In genomic region chr4:82443441-82443840, GRCm38 (mm10) we compare ENCODE assay signal across 24 mouse cellular contexts.
DNase-seq lines count a peak whose midpoint lies in the region; ATAC-seq and TF ChIP-seq lines count a peak whose summit lies in the region.
"Had no signal": no experiment of that assay in that cellular context is flagged by ENCODE, and none has a peak within 500 bp of the region (broad histone marks: within the 10 kb centered on the region; RNA-seq: fewer than 3 reads in every experiment).

No protein-coding gene starts in this region.

- H3K27me3 ChIP-seq in heart, embryonic 15.5 days = no peaks in the 10 kb centered on the region
- H3K27me3 ChIP-seq in heart, embryonic 11.5 days (ENCODE audit: control insufficient read depth, insufficient read depth, low read length) = no peaks in the 10 kb centered on the region
- H3K27me3 ChIP-seq in stomach, embryonic 15.5 days (replicated peaks) = no peaks in the 10 kb centered on the region
- no peaks in the 10 kb centered on the region for H3K27me3 ChIP-seq in stomach, postnatal 0 days (ENCODE audit: control insufficient read depth, insufficient read depth, low read length)
- H3K27me3 ChIP-seq: CH12.LX; heart, embryonic 12.5 days; hindbrain, embryonic 15.5 days; intestine, embryonic 15.5 days; midbrain, embryonic 15.5 days; neural tube, embryonic 13.5 days; Patski had no signal

- peak overlapping the region; percentile 37; the same call in 1 of the 2 replicates for H3K27ac ChIP-seq in heart, embryonic 15.5 days
- no peak overlapping the region for H3K27ac ChIP-seq in heart, embryonic 11.5 days (ENCODE audit: low read depth, low read length)
- peak overlapping the region; percentile 6; the same call in 1 of the 2 replicates for H3K27ac ChIP-seq in stomach, embryonic 15.5 days
- H3K27ac ChIP-seq in stomach, postnatal 0 days (replicated peaks) = no peak overlapping the region
- H3K27ac ChIP-seq: hindbrain, embryonic 15.5 days; intestine, embryonic 15.5 days; midbrain, embryonic 15.5 days; neural tube, embryonic 13.5 days had no signal

- DNase-seq in kidney, adult 9 months = peak; percentile 62
- DNase-seq in kidney, postnatal 14 days = no peak
- no peak for DNase-seq in stomach, postnatal 0 days (ENCODE audit: low spot score)
- no peak for DNase-seq in adrenal gland, postnatal 36 days
- DNase-seq: B cell, adult 2 months; cerebellum, adult 11-12 months; cerebellum, postnatal 10 days; forebrain, postnatal 0 days; gastrocnemius, postnatal 36 days; lung, postnatal 4 days; right cerebral cortex, postnatal 4 days; thymus, adult 18-20 months; thymus, postnatal 36 days had no signal

- H3K4me2 ChIP-seq in heart, embryonic 15.5 days = no peak overlapping the region
- no peak overlapping the region for H3K4me2 ChIP-seq in heart, embryonic 11.5 days
- H3K4me2 ChIP-seq in stomach, embryonic 15.5 days = no peak overlapping the region
- H3K4me2 ChIP-seq in stomach, postnatal 0 days (replicated peaks; ENCODE audit: low read depth) = no peak overlapping the region
- H3K4me2 ChIP-seq: heart, embryonic 12.5 days; hindbrain, embryonic 15.5 days; intestine, embryonic 15.5 days; midbrain, embryonic 15.5 days; neural tube, embryonic 13.5 days had no signal

- no peak for TF ChIP-seq CTCF in stomach, postnatal 0 days (IDR thresholded peaks at IDR 0.05; ENCODE audit: low read depth)

- no peak overlapping the region for H3K4me3 ChIP-seq in heart, embryonic 15.5 days
- no peak overlapping the region for H3K4me3 ChIP-seq in heart, embryonic 11.5 days (ENCODE audit: low read depth, low read length)
- H3K4me3 ChIP-seq in stomach, embryonic 15.5 days (replicated peaks) = no peak overlapping the region
- no peak overlapping the region for H3K4me3 ChIP-seq in stomach, postnatal 0 days (ENCODE audit: low read depth, low read length)
- H3K4me3 ChIP-seq: heart, embryonic 12.5 days; hindbrain, embryonic 15.5 days; intestine, embryonic 15.5 days; midbrain, embryonic 15.5 days; neural tube, embryonic 13.5 days had no signal

- no peak for ATAC-seq in heart, embryonic 15.5 days (replicated peaks; ENCODE audit: insufficient number of reproducible peaks, insufficient read depth, low FRiP score, low read depth)
- no peak for ATAC-seq in heart, embryonic 11.5 days (replicated peaks; ENCODE audit: insufficient number of reproducible peaks, low FRiP score, low TSS enrichment)
- ATAC-seq in stomach, embryonic 15.5 days (ENCODE audit: insufficient read depth, low FRiP score, low read depth) = no peak
- ATAC-seq in stomach, postnatal 0 days (ENCODE audit: low FRiP score, low TSS enrichment) = no peak
- ATAC-seq: forebrain, postnatal 0 days; intestine, embryonic 15.5 days; midbrain, embryonic 15.5 days; Patski had no signal

- peaks cover 84% of the 10 kb centered on the region for H3K4me1 ChIP-seq in heart, embryonic 15.5 days (replicated peaks)
- peaks cover 31% of the 10 kb centered on the region for H3K4me1 ChIP-seq in heart, embryonic 11.5 days (ENCODE audit: control insufficient read depth, insufficient read depth, low read length)
- H3K4me1 ChIP-seq in stomach, embryonic 15.5 days = peaks cover 42% of the 10 kb centered on the region
- H3K4me1 ChIP-seq in stomach, postnatal 0 days (replicated peaks; ENCODE audit: control insufficient read depth, insufficient read depth) = peaks cover 16% of the 10 kb centered on the region; the same call in 1 of the 2 replicates

- H3K9me3 ChIP-seq in heart, embryonic 15.5 days (replicated peaks) = no peaks in the 10 kb centered on the region
- H3K9me3 ChIP-seq in heart, embryonic 11.5 days (replicated peaks; ENCODE audit: control insufficient read depth, low read length) = no peaks in the 10 kb centered on the region
- H3K9me3 ChIP-seq in stomach, embryonic 15.5 days = no peaks in the 10 kb centered on the region
- H3K9me3 ChIP-seq in stomach, postnatal 0 days (ENCODE audit: control insufficient read depth, low read length) = no peaks in the 10 kb centered on the region
- H3K9me3 ChIP-seq: heart, embryonic 12.5 days; hindbrain, embryonic 15.5 days; intestine, embryonic 15.5 days; midbrain, embryonic 15.5 days; neural tube, embryonic 13.5 days had no signal

- no peak overlapping the region for H3K9ac ChIP-seq in heart, embryonic 15.5 days
- no peak overlapping the region for H3K9ac ChIP-seq in heart, embryonic 11.5 days (ENCODE audit: low read depth, low read length)
- no peak overlapping the region for H3K9ac ChIP-seq in stomach, embryonic 15.5 days
- no peak overlapping the region for H3K9ac ChIP-seq in stomach, postnatal 0 days (ENCODE audit: low read length)
- H3K9ac ChIP-seq: forebrain, postnatal 0 days; heart, embryonic 12.5 days; hindbrain, embryonic 15.5 days; intestine, embryonic 15.5 days; midbrain, embryonic 15.5 days; neural tube, embryonic 13.5 days had no signal

- H3K36me3 ChIP-seq in heart, embryonic 15.5 days = no peaks in the 10 kb centered on the region
- H3K36me3 ChIP-seq in heart, embryonic 11.5 days (ENCODE audit: control insufficient read depth, insufficient read depth, low read length) = no peaks in the 10 kb centered on the region
- no peaks in the 10 kb centered on the region for H3K36me3 ChIP-seq in stomach, embryonic 15.5 days
- H3K36me3 ChIP-seq in stomach, postnatal 0 days (ENCODE audit: control insufficient read depth, insufficient read depth, low read length) = peaks cover 2% of the 10 kb centered on the region; the same call in 1 of the 2 replicates
- H3K36me3 ChIP-seq: G1E; heart, embryonic 12.5 days; hindbrain, embryonic 15.5 days; intestine, embryonic 15.5 days; midbrain, embryonic 15.5 days; neural tube, embryonic 13.5 days had no signal

- WGBS in heart, embryonic 15.5 days = 85% methylated on average over 5 of the region's 5 CpGs
- WGBS in heart, embryonic 11.5 days (ENCODE audit: insufficient replicate concordance) = 87% methylated on average over 5 of the region's 5 CpGs
- WGBS in stomach, embryonic 15.5 days = 77% methylated on average over 5 of the region's 5 CpGs
- 83% methylated on average over 5 of the region's 5 CpGs for WGBS in stomach, postnatal 0 days

- TF ChIP-seq EP300 in stomach, postnatal 0 days (optimal IDR thresholded peaks at IDR 0.05) = no peak

Comparison
In these comparisons a context has a peak if more than half of its experiments do, and no peak if none do; other contexts are left out.
1. H3K27ac ChIP-seq: peak in heart, embryonic 15.5 days (single experiment) and stomach, embryonic 15.5 days (single experiment); none in heart, embryonic 11.5 days (single experiment) and stomach, postnatal 0 days (single experiment).